Mouse (Mus musculus) right cerebral cortex, postnatal 36 days (tissue): ENCODE results near the gene 4930402K13Rik.
"Not testable (repeated sequence)": the region's sequence is repeated elsewhere in the genome, so short reads cannot be mapped to it uniquely, and the experiment has no call there.

ENCODE experiments used
- DNase-seq, 2 experiments: peaks; one replicate each; pipeline ENCODE4 v3.0.0; 2022; ENCODE audit warnings: low spot score in 2 of 2, mixed read lengths in 1 of 2

Gene 4930402K13Rik

DNA sequence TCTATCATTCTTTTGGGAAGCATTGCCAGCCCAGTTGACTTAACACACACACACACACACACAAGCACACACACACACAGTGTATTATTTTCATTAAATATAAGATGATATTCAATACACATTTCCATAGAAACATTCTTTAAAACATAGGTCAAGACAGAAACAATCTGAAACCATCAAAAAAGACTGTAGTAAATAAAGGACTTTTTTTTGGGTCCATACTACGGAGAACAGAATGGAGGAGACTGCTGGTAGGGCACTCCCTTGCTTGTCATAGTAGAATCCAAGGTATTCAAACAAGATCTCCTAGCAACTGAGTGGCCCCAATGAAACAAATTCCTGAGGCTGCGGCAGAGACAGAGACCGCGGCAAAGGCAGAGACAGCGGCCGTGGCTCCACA lies at the start of gene 4930402K13Rik:
TSS of gene 4930402K13Rik (plus strand) at position 301 of the 400 bp plus-strand sequence.
- no peak for DNase-seq

GRCm38 (mm10) chrX:9060952-9061351 lies 43.4 kb upstream of the 4930402K13Rik start:
- peak; percentile 58 to 86 for DNase-seq

DNA sequence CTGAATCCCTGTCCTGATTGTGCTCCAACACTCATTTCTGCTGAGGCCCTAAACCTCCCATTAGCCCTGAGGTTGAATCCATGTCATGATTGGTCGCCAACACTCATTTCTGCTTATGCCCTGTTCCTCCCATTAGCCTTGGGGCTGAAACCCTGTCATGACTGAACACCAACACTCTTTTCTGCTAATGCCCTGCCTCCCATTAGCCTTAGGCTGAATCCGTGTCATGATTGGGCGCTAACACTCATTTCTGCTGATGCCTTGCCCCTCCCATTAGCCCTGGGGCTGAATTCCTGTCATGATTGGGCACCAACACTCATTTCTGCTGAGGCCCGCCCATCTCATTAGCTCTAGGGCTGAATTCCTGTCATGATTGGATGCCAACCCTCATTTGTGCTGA lies 42.3 kb upstream of the 4930402K13Rik start:
- no peak for DNase-seq

DNA sequence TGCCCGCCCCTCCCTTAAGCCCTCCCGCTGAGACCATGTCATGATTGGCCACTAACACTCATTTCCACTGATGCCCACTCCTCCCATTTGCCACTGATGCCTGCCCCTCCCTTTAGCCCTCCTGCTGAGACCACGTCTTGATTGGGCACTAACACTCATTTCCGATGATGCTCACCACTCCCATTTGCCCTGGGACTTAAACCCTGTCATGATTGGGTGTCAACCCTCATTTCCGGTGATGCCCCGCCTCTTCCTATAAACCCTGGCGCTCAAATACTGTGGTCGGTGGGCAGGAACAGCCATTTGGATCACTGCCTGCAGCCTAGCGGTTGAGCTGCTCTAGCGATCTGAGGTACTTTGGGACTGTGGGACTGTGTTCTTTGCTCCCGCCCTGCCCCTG lies 41.6 kb upstream of the 4930402K13Rik start, which contains the start of gene Fthl17f:
TSS of gene Fthl17f (plus strand) at position 301 of the 400 bp plus-strand sequence.
- DNase-seq = not testable (repeated sequence)

DNA sequence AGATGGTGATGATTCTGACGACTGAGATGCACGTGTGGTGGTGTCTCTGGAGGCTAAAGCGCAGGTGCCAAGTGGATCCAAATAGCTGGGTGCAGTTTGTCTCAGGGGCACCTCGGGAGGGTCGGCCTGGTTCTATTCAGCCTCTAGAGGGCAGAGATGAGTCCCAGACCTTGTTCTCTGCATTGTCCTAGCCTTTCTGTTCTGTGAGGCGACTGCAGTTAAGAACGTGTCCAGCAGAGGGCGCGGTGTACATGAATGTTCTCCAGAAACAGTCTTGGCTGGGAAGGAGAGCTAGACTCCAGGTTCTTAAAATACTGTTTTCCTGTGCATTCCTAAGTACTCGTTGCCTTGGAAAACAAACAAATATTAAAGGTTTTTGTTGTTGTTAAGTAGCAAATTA lies 26.7 kb upstream of the 4930402K13Rik start:
- DNase-seq = peak; percentile 33 to 77

DNA sequence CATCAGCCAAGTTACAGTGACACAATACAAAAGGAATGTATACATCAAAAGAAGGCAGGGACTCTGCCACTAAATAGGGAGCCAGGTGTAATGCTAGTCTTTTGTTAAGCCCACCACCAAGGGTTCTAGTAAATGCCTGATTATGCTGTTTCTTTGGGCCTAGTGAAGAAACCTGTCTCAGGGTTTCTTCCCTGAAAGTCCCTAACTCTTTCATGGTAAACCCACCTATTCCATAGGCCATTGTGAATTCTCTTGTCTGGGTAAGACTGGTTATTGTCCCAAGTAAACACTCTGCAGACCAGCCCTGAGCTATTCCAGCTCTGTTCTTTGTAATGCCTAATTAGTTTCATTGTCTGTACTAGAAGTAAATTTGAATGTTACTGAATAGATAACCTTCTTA lies 9.3 kb upstream of the 4930402K13Rik start:
- not testable (repeated sequence) for DNase-seq

GRCm38 (mm10) chrX:9110381-9110780 lies 6.0 kb downstream of the 4930402K13Rik start:
- DNase-seq = no peak

GRCm38 (mm10) chrX:9124928-9125327 lies 20.6 kb downstream of the 4930402K13Rik start:
- no peak for DNase-seq

DNA sequence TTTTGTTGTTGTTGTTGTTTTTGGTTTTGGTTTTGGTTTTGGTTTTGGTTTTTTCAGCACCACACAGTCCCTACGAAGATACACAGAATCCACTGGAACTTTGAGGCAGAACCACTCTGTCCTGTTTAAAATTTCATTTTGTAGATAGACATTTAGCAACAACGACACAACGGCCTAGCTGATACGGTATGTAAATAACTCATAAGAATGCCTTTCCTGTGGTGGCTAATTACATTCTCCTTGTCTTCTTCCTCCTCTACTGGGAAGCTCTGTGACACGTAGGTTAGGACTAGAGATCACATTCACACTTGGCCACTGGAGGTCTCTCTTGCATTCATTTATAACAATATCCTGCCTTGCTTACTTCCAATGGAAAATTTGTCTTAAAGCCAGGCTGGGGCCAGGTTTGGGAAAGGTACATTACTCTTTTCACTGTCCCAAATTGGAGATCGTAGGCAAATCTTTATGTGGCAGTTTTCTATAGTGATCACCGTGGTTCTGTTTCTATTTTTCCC lies 24.0 kb downstream of the 4930402K13Rik start:
- peak; percentile 7 to 8 for DNase-seq

DNA sequence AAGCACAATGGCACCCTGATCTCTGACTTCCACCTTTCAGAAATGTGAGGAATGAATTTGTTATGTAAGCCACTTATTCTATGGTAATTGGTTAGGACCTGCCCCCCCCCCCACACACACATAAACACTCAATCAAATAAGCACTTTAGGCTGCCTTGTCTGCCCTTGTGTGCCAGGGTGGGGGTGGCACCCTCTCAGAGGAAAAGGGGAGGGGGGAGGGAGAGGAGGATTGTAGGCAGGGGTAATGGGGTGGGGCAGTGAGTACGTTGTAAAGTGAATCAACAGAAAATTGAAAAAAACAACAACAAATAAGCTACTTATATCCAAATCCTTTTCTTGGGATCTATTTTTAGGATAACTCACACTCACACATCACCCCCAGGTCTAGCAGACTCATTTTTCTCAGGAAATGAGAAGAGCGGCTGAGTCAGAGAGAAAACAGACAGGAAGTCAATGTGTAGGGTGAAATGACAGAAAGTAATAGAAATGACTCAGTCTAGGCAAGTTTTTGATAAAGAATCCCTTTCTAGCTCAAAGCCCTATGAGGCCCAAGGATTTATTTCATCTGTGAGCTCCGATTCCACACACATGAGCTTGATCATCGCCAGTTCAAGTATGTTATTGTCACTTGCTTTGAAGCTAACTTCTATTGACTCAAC lies 35.1 kb downstream of the 4930402K13Rik start:
- DNase-seq = no peak

- DNase-seq = no peak
These were observed 38.3 kb downstream of the 4930402K13Rik start for GRCm38 (mm10) chrX:9142669-9143068.
